Mouse (Mus musculus) mature B cell (primary cell): ENCODE measurements at regions not wholly inside any gene's neighbourhood (a gene's known extent, or its start where the extent isn't known, plus 50 kb on each side); places are given as distances from the start of the nearest gene placed in this dataset.

Experiments
- in situ Hi-C: fragments of 300-500 bp; cut with MboI; formaldehyde crosslinking; loops from 2 replicates; pipeline ENCODE4 v1.14.3; 2019

DNA sequence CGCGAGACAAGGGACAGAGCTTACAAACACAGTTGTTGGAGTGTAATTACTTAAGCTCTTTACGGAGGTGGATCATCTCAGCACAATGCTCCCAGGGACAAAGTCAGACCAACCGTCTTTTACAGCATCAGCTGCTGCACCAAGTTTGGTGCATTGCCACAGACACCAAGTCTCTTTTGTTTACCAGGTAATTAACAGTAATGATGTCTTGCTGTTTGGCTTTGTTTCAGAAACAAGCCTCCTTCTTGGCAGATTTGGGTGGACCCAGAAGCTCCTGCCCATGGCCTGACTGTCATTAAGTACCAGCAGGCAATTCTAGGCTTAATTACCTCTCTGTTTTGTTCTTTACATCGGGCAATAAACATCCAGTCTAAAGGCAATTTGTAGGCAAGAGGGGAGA is 572.0 kb upstream of the Itga1 start:
- in situ Hi-C loops = no loop called here

DNA sequence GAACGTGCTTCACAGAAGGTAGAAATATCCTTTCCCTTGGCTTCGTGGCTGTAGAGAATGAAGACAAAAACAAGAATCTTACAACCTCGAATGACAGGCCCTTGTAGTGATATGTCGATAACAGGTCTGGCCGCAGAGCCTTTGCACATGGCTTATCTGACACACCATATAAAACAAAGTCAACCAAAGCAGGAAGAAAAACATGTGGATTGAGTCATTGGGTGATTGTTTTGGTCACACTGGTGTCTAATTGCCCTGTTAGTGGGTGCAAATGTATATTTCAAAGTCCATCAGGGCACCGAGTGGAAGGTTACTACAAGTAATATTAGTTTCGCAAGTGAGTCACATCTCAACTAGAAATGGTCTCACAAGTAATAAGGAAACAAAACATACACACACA is 569.9 kb upstream of the Itga1 start:
- in situ Hi-C loops = no loop called here

DNA sequence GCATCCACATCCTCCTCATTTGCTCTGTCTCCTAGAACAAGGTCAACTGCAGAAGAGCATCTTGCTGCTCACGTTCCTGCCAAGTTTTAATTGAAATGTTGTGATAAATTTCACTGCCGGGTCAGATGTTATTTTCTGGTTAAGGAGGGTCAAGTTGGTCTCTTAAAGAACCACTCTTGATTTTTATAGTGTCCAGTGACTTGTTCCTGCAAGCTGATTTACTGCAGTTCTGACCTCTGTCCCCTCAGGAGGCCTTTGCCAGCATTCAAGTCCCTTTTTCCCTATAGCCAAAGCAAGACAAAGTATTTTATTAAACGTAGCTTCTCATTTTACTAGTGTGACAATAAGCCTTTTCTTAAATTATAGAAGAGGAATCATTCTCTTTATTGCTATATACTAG is 567.8 kb upstream of the Itga1 start:
- in situ Hi-C loops = no loop called here

GRCm38 (mm10) chr13:115655134-115655533 is 553.4 kb upstream of the Itga1 start:
- in situ Hi-C loops = no loop called here

GRCm38 (mm10) chr13:115652935-115653334 is 551.2 kb upstream of the Itga1 start:
- in situ Hi-C loops = no loop called here

GRCm38 (mm10) chr13:115652352-115652751 is 550.6 kb upstream of the Itga1 start:
- in situ Hi-C loops = no loop called here

- in situ Hi-C loops = no loop called here
Measured at GRCm38 (mm10) chr13:115631410-115632105, 529.8 kb upstream of the Itga1 start.

DNA sequence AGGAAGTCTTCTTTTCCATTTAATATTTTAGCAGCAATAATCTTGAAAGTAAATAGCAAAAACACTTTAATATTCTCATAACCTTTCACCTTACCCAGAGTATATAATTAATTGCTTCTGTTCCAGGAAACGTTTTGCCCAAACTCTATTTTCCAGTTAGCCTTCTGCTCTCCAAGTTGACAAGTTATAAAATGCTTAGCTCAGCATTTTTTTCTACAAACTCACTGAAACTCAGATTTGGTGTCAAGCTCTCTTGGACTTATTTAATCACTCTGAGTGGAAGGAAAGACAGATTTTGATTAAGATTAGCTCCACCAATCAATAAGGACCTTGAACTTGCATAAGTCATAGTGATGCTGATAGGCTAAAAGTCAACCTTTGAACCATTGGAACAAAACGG is 528.8 kb upstream of the Itga1 start:
- in situ Hi-C loops = no loop called here

DNA sequence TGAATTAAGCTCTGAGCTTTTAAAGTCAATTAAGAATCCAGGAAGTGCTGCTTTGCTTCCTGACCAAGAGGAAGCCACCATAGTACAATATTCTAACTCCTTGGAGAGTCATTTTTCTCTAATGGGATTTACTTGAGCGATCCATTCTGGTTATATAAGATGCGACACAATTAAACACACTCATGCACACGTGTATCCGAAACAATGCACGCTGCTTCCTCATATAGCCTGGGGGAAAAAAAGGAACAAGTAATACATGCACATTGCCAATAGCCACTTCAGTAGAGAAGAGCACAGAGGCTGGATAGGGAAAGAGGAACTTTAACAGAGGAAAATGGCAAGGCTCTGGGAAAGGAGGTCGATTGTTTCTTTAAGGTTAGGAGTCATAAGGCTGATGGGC is 511.4 kb upstream of the Itga1 start:
- in situ Hi-C loops = no loop called here

DNA sequence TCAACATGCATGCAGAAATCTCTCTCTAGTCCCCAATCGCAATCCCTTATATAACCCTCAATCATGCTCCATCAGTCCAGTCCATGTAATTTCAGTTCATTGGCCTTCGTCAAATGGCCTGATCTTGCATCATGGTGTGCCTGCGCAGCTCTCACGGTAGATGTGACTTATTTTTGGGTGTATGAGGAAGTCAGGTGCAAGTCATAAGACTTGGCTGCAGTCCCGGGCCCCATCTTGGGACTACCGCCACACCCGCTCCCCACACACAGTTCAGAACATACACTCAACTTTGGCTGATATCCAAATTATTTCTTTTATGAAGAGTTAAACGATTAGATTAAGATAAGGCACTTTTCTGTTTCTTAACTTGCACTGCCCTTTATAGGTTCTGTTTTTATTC is 504.7 kb upstream of the Itga1 start:
- in situ Hi-C loops = no loop called here

GRCm38 (mm10) chr13:115595126-115595671 is 493.4 kb upstream of the Itga1 start:
- in situ Hi-C loops = no loop called here

- in situ Hi-C loops = no loop called here
Measured at GRCm38 (mm10) chr13:115575967-115576366, 474.2 kb upstream of the Itga1 start.

- in situ Hi-C loops = no loop called here
Measured at GRCm38 (mm10) chr13:115575052-115575891, 473.5 kb upstream of the Itga1 start.

DNA sequence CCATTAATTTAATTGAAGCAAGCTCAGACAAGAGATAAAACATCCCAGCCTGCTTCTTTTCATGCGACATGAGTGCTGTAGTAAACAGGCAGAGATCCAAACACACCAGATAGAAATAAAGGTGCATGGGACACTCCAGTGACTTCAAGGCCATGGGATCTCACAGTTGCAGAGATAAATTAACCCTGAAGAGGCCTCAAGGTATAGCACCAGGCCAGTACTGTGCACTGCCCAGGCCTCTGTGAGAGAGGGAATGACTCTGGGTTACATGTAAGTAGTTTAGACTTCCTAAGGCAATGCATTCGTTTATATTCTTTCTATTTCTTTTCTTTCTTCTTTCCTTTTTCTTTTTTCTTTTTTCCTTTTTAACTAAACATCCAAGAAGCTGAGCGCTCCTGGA is 439.4 kb upstream of the Itga1 start:
- in situ Hi-C loops = no loop called here

DNA sequence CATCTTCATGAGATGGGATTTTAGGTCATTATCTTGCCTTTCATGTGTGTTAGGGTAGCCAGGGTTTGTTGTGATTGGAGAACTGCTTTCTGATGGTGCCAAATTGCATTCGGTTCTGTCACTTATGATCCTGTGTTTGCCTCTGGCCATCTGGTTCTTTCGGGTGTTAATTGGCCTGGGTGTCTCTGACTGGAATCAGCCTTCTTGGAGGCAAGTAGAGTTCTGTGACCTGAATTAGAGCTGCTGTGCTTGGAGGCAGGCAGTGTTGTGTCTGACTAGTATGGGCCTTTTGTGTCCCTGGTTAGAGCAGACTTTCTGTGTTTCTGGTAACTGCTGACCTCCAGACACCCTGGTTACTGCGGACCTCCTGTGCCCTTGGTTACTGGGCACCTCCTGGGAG is 434.1 kb upstream of the Itga1 start:
- in situ Hi-C loops = no loop called here

DNA sequence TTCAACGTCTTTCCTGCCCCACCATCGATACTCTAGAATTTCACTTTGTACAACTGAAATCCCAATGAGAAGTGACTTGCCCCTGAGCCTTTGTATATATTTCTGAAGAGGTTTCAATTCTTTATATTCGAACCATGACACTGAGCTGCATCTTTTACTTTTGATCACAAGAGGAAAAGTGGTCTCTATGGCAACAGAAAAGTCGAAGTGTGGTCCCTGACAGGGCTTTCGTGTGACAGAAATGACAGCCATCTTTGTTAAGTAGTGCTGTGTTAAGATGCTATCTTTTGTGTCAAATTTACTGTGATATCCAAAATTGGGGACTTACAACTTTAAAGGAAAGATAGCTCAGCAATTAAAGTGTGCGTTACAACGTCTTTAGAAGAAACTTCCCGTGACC is 412.1 kb upstream of the Itga1 start:
- in situ Hi-C loops = no loop called here

GRCm38 (mm10) chr13:115512214-115512613 is 410.4 kb upstream of the Itga1 start:
- in situ Hi-C loops = no loop called here

DNA sequence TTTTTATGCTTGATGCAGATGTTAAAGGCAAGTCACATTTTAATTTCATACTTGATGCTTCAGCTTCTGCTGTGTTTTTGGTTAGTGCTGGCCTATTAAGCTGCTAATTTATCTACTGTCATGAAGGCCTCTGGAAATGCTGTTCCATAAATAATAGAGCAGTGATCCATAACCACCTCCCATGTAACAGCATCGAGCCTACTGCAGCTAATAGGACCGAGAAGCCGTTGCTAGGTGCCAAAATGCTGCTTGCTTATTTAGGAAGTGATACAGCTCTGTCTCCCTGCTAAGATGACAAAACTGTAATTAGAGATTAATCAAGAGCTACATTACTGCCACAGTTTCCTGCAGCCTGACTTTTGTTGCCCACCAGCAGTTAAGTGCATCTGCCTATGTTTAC is 406.9 kb upstream of the Itga1 start:
- in situ Hi-C loops = no loop called here

DNA sequence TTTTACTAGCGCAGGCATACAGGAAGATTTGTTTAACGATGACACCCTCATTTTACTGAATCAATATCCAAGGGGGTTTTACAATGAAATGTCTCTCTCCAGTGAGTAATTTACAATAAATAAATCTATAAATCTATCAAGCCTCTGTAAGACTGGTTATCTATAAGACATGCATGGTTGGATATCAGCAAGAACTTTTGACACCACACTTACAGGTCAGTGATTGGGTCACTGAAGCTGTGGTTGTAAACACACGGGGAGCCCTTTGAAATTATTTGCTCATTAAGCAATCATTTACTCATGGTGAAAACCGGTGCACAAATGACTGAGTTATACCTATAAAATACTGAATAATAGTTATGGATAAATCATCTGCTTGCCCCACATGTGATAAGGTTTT is 392.6 kb upstream of the Itga1 start:
- in situ Hi-C loops = no loop called here

GRCm38 (mm10) chr13:115475861-115476260 is 374.1 kb upstream of the Itga1 start:
- in situ Hi-C loops = no loop called here

- in situ Hi-C loops = no loop called here
Measured at GRCm38 (mm10) chr13:115465689-115466088, 363.9 kb upstream of the Itga1 start.

DNA sequence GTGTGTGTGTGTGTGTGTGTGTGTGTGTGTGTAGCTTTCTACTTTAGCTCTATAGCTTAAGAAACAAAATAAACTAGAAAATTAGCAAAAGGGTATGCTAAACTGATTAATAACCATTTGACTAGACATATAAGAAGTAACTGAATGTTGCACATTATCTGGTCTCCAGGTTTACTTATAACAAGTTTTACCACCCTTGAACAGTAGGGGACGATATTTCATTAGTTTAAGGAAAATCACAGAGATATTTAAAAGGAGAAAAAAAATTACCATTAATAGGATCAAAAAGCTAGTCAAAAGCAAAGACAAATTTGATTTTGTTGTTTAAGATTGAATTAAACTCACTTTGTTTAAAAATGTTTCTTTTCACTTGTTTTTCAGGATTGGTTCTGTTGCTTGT is 349.5 kb upstream of the Itga1 start:
- in situ Hi-C loops = no loop called here
